Mouse (Mus musculus) liver, adult 2 months (tissue): ENCODE results near the gene Actr3b. TPM values are rescaled to one million over a fixed set of nuclear protein-coding genes. Genes with fewer than 3 reads are reported as not detected.

Source experiments
- DNase-seq: peaks from one replicate; pipeline ENCODE4 v3.0.0-alpha.2; 2011; ENCODE audit warnings: low read depth, low spot score; ENCODE audit errors: extremely low read depth
- H3K27ac ChIP-seq: fragments of 200-500 bp; replicated peaks from 2 replicates; pipeline ENCODE4 v1.5.1; 2012; ENCODE audit warnings: low read depth, mild to moderate bottlenecking, control low read depth, inconsistent platforms, low read length; ENCODE audit not compliant: insufficient read depth
- H3K27me3 ChIP-seq: fragments of 200-500 bp; 2 replicates; pipeline ENCODE4 v1.6.1; 2012; ENCODE audit warnings: mild to moderate bottlenecking, moderate library complexity, low read length, inconsistent platforms; ENCODE audit not compliant: control insufficient read depth, insufficient read depth
- H3K36me3 ChIP-seq: fragments of 200-500 bp; 2 replicates; pipeline ENCODE4 v1.6.1; 2012; ENCODE audit warnings: low read length, inconsistent platforms; ENCODE audit not compliant: control insufficient read depth, insufficient read depth
- H3K4me1 ChIP-seq: fragments of 200-500 bp; 2 replicates; pipeline ENCODE4 v1.6.1; 2011; ENCODE audit warnings: low read length; ENCODE audit not compliant: control insufficient read depth, insufficient read depth
- H3K4me3 ChIP-seq: fragments of 200-500 bp; 2 replicates; pipeline ENCODE4 v1.5.1; 2011; ENCODE audit warnings: low read depth, mild to moderate bottlenecking, control low read depth, low read length, moderate library complexity; ENCODE audit not compliant: insufficient read depth
- H3K79me2 ChIP-seq: fragments of 200-500 bp; 2 replicates; pipeline ENCODE4 v1.6.1; 2012; ENCODE audit warnings: inconsistent platforms, mild to moderate bottlenecking, low read length, moderate library complexity; ENCODE audit not compliant: control insufficient read depth, insufficient read depth
- H3K9ac ChIP-seq: fragments of 200-500 bp; 2 replicates; pipeline ENCODE4 v1.6.1; 2012; ENCODE audit warnings: low read depth, mild to moderate bottlenecking, control low read depth, inconsistent platforms, low read length
- CTCF ChIP-seq: fragments of 200-500 bp; IDR thresholded peaks from 2 replicates; pipeline ENCODE4 v1.5.1; 2011; ENCODE audit warnings: low read depth, low read length, control low read depth
- POLR2A ChIP-seq: fragments of 200-500 bp; IDR thresholded peaks from 2 replicates; pipeline ENCODE4 v1.6.1; 2011; ENCODE audit warnings: low read length, control low read depth; ENCODE audit not compliant: insufficient read depth; ENCODE audit errors: extremely low read depth
- WGBS: fragments of 180-500 bp; shearing (Covaris S2); methylation state at CpG from one replicate; pipeline ENCODE4 v1.1.7; 2018; 5-methylcytosine and 5-hydroxymethylcytosine counted together
- polyA plus RNA-seq: library from polyadenylated mRNA; depleted of rRNA; stranded (reverse); fragments of >200 nt; gene quantifications from 2 replicates; pipeline ENCODE4 v1.2.3, GENCODE M21; 2012
- total RNA-seq: library from RNA; depleted of rRNA; stranded (reverse); fragments of >200 nt; gene quantifications from 2 replicates; pipeline ENCODE4 v1.2.3, GENCODE M21; 2014

The Actr3b gene
- total and polyA plus RNA-seq, 2 experiments, result 0.07 to 0.18 TPM

GRCm38 (mm10) chr5:25751552-25751951, 8.2 kb upstream of the Actr3b start:
- TF ChIP-seq POLR2A (no peak), CTCF (no peak)

GRCm38 (mm10) chr5:25752862-25753261, 6.9 kb upstream of the Actr3b start:
- no peak overlapping the region for H3K27ac ChIP-seq
- H3K4me1 ChIP-seq, result no peaks in the 10 kb centered on the region
- TF ChIP-seq CTCF, result no peak
- H3K36me3 ChIP-seq, result no peaks in the 10 kb centered on the region
- no peak overlapping the region for H3K4me3 ChIP-seq
- DNase-seq, result peak; percentile 18
- H3K27me3 ChIP-seq, result no peaks in the 10 kb centered on the region
- H3K9ac ChIP-seq, result no peak overlapping the region
- H3K79me2 ChIP-seq, result no peaks in the 10 kb centered on the region
- WGBS, result 84% methylated on average over 5 of the region's 5 CpGs

More at GRCm38 (mm10) chr5:25751552-25751951, 8.2 kb upstream of the Actr3b start:
- Histone ChIP-seq H3K27ac (no peak overlapping the region), H3K9ac (no peak overlapping the region), H3K4me3 (no peak overlapping the region), H3K4me1 (no peaks in the 10 kb centered on the region), H3K27me3 (no peaks in the 10 kb centered on the region), H3K79me2 (no peaks in the 10 kb centered on the region), H3K36me3 (no peaks in the 10 kb centered on the region)
- peak; percentile 17 for DNase-seq

GRCm38 (mm10) chr5:25753556-25754235, 6.1 kb upstream of the Actr3b start:
- 58% methylated on average over 8 of the region's 8 CpGs for WGBS
- Histone ChIP-seq H3K27me3 (no peaks in the 10 kb centered on the region), H3K79me2 (no peaks in the 10 kb centered on the region), H3K4me1 (no peaks in the 10 kb centered on the region), H3K27ac (0 out of 2 replicates have a peak overlapping the region, but pooled peaks have one; percentile 2), H3K4me3 (no peak overlapping the region), H3K36me3 (no peaks in the 10 kb centered on the region), H3K9ac (no peak overlapping the region)
- no peak for DNase-seq
- no peak for TF ChIP-seq POLR2A

- peak; percentile 17 for DNase-seq
- no peak for TF ChIP-seq POLR2A
- no peak for TF ChIP-seq CTCF
- no peaks in the 10 kb centered on the region for H3K27me3 ChIP-seq
- H3K4me3 ChIP-seq, result no peak overlapping the region
- 21% methylated on average over 2 of the region's 2 CpGs for WGBS
- no peaks in the 10 kb centered on the region for H3K36me3 ChIP-seq
- 0 out of 2 replicates have a peak overlapping the region, but pooled peaks have one; percentile 2 for H3K27ac ChIP-seq
- H3K79me2 ChIP-seq, result no peaks in the 10 kb centered on the region
- no peaks in the 10 kb centered on the region for H3K4me1 ChIP-seq
- H3K9ac ChIP-seq, result no peak overlapping the region
These were observed 5.5 kb upstream of the Actr3b start for GRCm38 (mm10) chr5:25754236-25754766.

GRCm38 (mm10) chr5:25760410-25760832, 624 bp downstream of the Actr3b start:
- 3% methylated on average over 10 of the region's 10 CpGs for WGBS

GRCm38 (mm10) chr5:25760871-25761270, 1.1 kb downstream of the Actr3b start:
- H3K79me2 ChIP-seq, result no peaks in the 10 kb centered on the region
- no peaks in the 10 kb centered on the region for H3K36me3 ChIP-seq
- peaks cover 4% of the 10 kb centered on the region; the same call in 1 of the 2 replicates for H3K27me3 ChIP-seq
- no peak for TF ChIP-seq CTCF
- TF ChIP-seq POLR2A, result no peak
- H3K4me1 ChIP-seq, result peaks cover 2% of the 10 kb centered on the region; the same call in 1 of the 2 replicates
- DNase-seq, result no peak
- no peak overlapping the region for H3K9ac ChIP-seq
- no peak overlapping the region for H3K27ac ChIP-seq
- no peak overlapping the region for H3K4me3 ChIP-seq
- 63% methylated on average over 3 of the region's 3 CpGs for WGBS

More at GRCm38 (mm10) chr5:25760410-25760832, 624 bp downstream of the Actr3b start:
- DNase-seq, result no peak
- TF ChIP-seq CTCF (no peak), POLR2A (no peak)
- H3K27me3 ChIP-seq, result peaks cover 4% of the 10 kb centered on the region; the same call in 1 of the 2 replicates
- H3K4me1 ChIP-seq, result peaks cover 2% of the 10 kb centered on the region; the same call in 1 of the 2 replicates
- no peaks in the 10 kb centered on the region for H3K79me2 ChIP-seq
- H3K4me3 ChIP-seq, result peak overlapping the region; percentile 76
- no peak overlapping the region for H3K9ac ChIP-seq
- H3K27ac ChIP-seq, result no peak overlapping the region
- no peaks in the 10 kb centered on the region for H3K36me3 ChIP-seq
